ENCODE assay signal across 18 mouse cellular contexts in genomic region chr19:32715681-32716080, GRCm38 (mm10). TPM values are rescaled to one million over a fixed set of nuclear protein-coding genes. Genes with fewer than 3 reads are reported as not detected.
A peak's percentile ranks its signal among the peaks of the same experiment; 100 is the strongest.
DNase-seq lines count a peak whose midpoint lies in the region; ATAC-seq and TF ChIP-seq lines count a peak whose summit lies in the region.
"Had no signal": no experiment of that assay in that cellular context is flagged by ENCODE, and none has a peak within 500 bp of the region (broad histone marks: within the 10 kb centered on the region; RNA-seq: fewer than 3 reads in every experiment).

No protein-coding gene starts in this region.

- peak overlapping the region; percentile 53 for H3K4me3 ChIP-seq in testis, adult 2 months (ENCODE audit: control insufficient read depth, low read depth, low read length)
- H3K4me3 ChIP-seq: embryonic facial prominence, embryonic 12.5 days; embryonic facial prominence, embryonic 15.5 days; forebrain, embryonic 12.5 days; gastrocnemius, adult 2 months; hindbrain, embryonic 10.5 days; hindbrain, embryonic 13.5 days; intestine, embryonic 15.5 days had no signal

- TF ChIP-seq CTCF in testis, adult 2 months (IDR thresholded peaks at IDR 0.05; ENCODE audit: control insufficient read depth, insufficient read depth, insufficient replicate concordance, low read depth, low read length) = no peak

- peak; percentile 3 for DNase-seq in CD4-positive, CD25-positive, alpha-beta regulatory T cell, adult 2 months (ENCODE audit: low read depth, low spot score)
- DNase-seq in testis, postnatal 14 days (ENCODE audit: low spot score) = no peak
- peak; percentile 11 for DNase-seq in splenic B cell, adult 2 months (ENCODE audit: low read depth, low spot score)
- no peak for DNase-seq in right cerebral cortex, postnatal 25 days

- no peak overlapping the region for H3K27ac ChIP-seq in testis, adult 2 months (ENCODE audit: control insufficient read depth, insufficient read depth, low read depth, low read length)
- H3K27ac ChIP-seq: embryonic facial prominence, embryonic 12.5 days; embryonic facial prominence, embryonic 15.5 days; forebrain, embryonic 12.5 days; gastrocnemius, adult 2 months; hindbrain, embryonic 10.5 days; hindbrain, embryonic 13.5 days; intestine, embryonic 15.5 days had no signal

- peaks cover 3% of the 10 kb centered on the region for H3K4me1 ChIP-seq in testis, adult 2 months (ENCODE audit: control insufficient read depth, insufficient read depth, low read length)

- no peaks in the 10 kb centered on the region for H3K27me3 ChIP-seq in testis, adult 2 months (ENCODE audit: control insufficient read depth, insufficient read depth, low read length)
- no peaks in the 10 kb centered on the region for H3K27me3 ChIP-seq in splenic B cell, adult 2 months (ENCODE audit: control insufficient read depth, insufficient read depth, low read length, poor library complexity, severe bottlenecking)
- H3K27me3 ChIP-seq: CH12.LX; embryonic facial prominence, embryonic 12.5 days; embryonic facial prominence, embryonic 15.5 days; forebrain, embryonic 12.5 days; hindbrain, embryonic 13.5 days; intestine, embryonic 15.5 days had no signal

- no peak for ATAC-seq in CD4-positive, CD25-positive, alpha-beta regulatory T cell, adult 4 months
- ATAC-seq: activated CD4-positive, CD25-positive, alpha-beta regulatory T cell, adult 4 months; forebrain, embryonic 16.5 days; hindbrain, embryonic 16.5 days had no signal

- no peaks in the 10 kb centered on the region for H3K36me3 ChIP-seq in testis, adult 2 months (ENCODE audit: control insufficient read depth, insufficient read depth, low read length)
- H3K36me3 ChIP-seq in splenic B cell, adult 2 months (ENCODE audit: control insufficient read depth, insufficient read depth, low read length, poor library complexity, severe bottlenecking) = no peaks in the 10 kb centered on the region
- H3K36me3 ChIP-seq: embryonic facial prominence, embryonic 12.5 days; embryonic facial prominence, embryonic 15.5 days; forebrain, embryonic 12.5 days; G1E; hindbrain, embryonic 10.5 days; hindbrain, embryonic 13.5 days; intestine, embryonic 15.5 days had no signal

- TF ChIP-seq POLR2A in testis, adult 2 months (IDR thresholded peaks at IDR 0.05; ENCODE audit: control insufficient read depth, low read depth, low read length) = no peak

RNA-seq across cellular contexts. Expression of gene Atad1, which starts 23.9 kb away (rescaled TPM):
- polyA plus RNA-seq in CD4-positive, CD25-positive, alpha-beta regulatory T cell, adult 4 months (2017; shearing (Covaris generic)) = 10 to 100 TPM; 85.5 to 94.9 TPM
- polyA plus RNA-seq in testis, adult 2 months (2012; rRNA removed) = 66.6 and 90.4 TPM in 2 replicates

RNA-seq across cellular contexts. Expression of gene Pten, which starts 41.6 kb away (rescaled TPM):
- polyA plus RNA-seq in CD4-positive, CD25-positive, alpha-beta regulatory T cell, adult 4 months (2017; shearing (Covaris generic)) = 10 to 100 TPM; 12.8 to 17.3 TPM
- polyA plus RNA-seq in testis, adult 2 months (2012; rRNA removed) = 15.1 and 15.4 TPM in 2 replicates

Comparison
In these comparisons a context has a peak if more than half of its experiments do, and no peak if none do; other contexts are left out.
1. DNase-seq: peak in CD4-positive, CD25-positive, alpha-beta regulatory T cell, adult 2 months (single experiment) and splenic B cell, adult 2 months (single experiment); none in testis, postnatal 14 days (single experiment) and right cerebral cortex, postnatal 25 days (single experiment).